Mouse (Mus musculus): ENCODE measurements around the gene Rbp7.

Gene Rbp7

DNA sequence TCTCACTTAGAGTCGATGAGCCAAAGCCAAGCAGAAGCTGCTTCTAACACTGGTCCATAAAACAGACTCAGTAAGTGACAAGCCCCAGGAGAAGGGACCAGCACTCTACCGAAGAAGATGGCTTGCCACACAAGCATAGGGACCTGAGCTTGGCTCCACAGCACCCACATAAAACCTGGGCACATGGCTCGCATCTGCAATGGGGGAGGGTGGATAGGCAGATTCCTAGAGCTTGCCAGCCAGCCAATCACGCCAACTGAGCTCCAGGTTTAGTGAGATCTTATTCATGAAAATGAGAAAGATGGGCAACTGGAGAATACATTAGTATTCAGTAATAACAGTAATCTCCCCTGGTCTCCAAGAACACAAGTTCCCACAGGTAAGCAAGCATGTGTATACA, 45.0 kb downstream of the Rbp7 start:
- in situ Hi-C loops (cut with MboI, MseI): no loop called here

DNA sequence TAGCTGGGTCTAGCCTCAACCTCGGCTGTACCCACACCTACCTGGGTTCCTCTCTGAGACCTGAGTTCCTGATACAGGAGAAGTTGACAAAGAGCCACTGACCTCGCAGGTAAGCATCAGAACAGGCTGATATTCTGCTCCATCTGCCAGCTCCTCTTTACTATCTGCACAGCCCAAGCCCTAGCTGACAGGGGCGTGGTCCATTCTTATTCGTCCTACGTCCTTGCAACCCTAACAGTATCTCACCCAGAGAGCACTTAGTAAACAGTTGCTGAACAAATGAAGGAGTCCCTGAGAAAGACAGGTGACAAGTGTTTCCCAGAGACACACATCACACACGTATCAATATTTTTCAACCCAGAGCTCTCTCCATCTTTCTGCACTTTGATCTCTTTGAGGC, 46.4 kb downstream of the Rbp7 start:
- in situ Hi-C loops (cut with MboI, MseI): no loop called here

DNA sequence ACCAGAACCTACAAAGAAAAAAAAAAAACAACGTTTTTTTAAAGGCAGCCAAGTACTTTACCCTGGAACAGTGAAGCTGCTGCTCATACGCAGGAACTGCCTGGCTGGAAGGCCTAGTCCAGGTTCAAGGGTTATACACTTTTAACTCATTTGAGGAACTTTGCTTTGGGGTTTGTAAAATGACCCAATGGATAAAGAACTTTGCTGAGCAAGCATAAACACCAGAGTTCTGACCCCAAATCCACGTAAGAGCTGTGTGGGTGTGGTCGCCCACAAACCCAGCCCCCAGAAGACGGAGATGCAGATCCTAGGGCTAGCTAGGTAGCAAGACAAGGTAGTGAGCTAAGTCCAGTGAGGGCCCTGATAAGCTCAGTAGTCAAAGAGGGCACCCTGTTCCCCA, 47.3 kb downstream of the Rbp7 start:
- in situ Hi-C loops (cut with MboI, MseI): no loop called here

DNA sequence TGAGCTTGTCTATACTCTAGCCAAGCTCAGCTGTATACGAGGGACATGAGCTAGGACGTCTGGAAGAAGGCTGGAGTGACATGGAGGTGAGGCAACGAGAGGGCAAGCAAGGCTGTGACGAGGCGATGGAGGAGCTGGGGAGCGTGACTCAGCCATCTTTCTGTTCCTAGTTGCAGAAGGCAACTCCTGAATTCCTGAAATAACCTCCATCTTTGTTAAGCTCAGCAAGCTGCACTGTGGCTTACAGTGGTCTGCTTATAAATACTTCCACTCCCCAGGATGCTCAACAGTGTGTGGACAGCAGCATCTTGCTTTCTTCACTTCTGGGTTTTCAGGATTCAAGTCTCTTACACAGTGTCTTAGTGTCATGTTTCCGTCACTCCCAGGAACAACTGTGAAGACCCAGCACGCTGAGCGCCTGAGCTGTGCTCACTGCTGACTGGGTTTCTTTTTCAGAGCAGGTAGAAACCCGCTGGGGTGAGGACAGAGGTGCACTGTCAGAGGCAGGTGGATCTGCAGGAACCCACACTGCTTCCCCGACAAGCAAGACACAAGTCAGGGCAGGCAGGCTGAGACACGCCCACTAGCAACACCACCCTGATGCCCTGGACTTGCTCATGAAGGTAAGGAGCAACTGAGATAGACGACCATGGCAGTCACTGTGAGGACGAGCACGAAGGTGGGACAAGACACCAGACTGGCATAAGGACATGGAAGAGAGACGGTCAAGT, 48.9 kb downstream of the Rbp7 start:
- in situ Hi-C loops (cut with MboI, MseI): no loop called here

DNA sequence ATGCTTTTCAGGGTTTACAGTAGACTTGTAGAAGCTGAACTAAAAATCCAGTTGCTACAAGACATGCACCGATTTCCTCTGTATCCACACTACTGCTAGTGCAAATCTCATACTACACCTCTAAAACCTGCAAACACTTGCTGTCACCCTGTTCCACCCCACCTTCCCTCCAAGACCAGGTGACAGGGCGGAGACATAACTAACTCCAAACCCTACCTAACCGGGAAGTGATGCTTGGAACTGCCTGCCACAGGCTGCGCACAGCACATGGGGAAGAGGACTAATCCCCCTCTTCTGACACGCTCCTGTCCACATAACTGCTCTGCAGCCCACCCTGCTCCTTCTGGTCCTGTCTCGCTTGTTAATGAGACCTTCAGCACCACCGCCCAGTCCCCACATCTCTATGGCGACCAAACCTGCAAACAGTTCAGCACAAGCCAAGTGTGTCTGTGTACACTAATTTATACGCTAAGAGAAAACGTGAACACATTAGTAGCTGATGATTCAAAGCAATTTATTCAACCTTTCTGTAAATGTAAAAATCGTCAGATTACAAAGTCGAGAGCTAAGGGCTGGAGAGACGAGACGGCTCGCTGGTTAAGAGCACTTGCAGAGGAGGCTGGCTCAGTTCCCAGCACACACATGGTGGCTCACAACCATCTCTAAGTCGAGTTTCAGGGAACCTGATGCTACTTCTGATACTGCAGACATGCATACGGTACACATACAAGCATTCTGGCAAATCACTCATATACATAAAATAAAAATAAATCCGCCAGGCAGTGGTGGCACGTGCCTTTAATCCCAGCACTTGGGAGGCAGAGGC, 49.9 kb downstream of the Rbp7 start:
- in situ Hi-C loops (cut with MboI, MseI): no loop called here

DNA sequence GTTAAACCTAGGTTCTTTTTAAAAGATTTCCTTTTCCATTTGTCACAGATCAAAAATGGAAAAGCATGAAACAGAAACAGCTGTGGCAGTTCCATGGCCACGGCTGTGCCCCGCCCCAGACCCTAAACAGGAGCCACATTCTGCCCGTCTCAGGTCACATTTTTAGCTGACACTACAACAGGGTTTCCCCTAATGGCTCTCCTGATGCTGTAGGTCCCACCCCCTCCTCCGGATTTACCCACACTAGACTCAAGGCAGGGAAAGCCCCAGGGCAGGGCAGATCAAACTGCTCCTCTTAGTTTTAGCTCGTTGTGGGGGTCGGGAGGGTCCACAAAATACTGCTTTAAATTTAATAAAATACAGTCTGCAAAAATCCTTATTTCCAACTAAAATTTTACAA, 51.7 kb downstream of the Rbp7 start:
- in situ Hi-C loops (cut with MboI, MseI): no loop called here

DNA sequence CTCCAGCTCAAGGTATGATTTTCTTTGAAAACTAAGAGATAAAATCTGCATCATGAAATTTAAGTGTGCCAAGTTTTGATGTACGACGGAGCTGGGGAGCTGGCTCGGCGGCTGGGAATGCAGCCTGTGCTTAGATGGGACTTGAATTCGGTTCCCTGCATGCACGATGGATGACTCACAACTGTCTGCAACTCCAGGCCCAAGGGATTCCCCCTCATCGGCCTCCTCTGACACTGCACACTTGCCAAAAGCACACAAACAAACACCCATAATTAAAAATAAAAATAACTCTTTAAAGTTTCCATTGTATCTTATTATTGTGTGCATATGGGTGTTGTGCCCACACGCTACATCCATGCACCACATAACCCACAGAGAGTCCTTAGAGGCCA, 53.2 kb downstream of the Rbp7 start:
- in situ Hi-C loops (cut with MboI, MseI): no loop called here

DNA sequence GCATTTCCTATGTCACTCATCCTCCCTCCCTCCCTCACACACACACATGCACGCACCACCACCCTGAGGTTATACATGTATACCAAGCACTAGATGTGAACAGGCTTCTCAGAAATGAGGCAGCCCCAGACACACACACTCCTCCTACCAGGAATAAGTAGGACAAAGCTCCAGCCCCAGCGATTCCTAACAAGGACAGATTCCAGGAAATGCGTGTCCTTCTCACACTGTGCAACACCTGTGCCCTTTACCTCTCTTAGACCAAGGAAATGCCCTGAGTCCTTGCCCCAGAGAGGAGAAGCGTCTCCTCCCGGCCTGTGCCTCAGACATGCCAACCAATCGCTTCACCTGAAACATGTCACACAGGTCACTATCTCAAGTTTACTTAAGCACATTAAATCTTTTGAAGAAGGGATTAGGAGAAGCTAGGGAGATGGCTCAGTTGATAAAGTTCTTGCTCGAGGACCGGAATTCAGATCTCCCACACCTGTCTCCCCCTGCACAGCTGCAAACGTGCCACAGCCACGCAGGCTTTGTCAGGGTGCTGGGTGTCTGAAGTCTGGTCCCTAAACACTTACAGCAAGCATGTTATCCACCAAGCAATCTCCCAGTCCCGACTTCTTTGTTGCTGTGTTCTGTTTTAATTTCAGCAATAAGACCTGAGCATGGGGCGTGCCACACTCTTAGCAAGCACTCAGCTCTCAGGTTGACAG, 53.7 kb downstream of the Rbp7 start:
- in situ Hi-C loops (cut with MboI, MseI): no loop called here
